Mouse (Mus musculus): ENCODE results near the gene Echdc3. TPM values are rescaled to one million over a fixed set of nuclear protein-coding genes. Genes with fewer than 3 reads are reported as not detected.

The Echdc3 gene
- polyA plus RNA-seq (2015; fragmentation: Nextera tagmentation; extraction: Ambion mirVana), result 5.7 and 8.2 TPM in 2 replicates

GRCm38 (mm10) chr2:6212724-6213511 is at the start of gene Echdc3:
TSS of gene Echdc3 (minus strand) at chr2:6213033.

Other genes with a start within 250 kb of the Echdc3 start
- 4.7 and 5.3 TPM in 2 replicates for gene Proser2, start 82.8 kb downstream of the Echdc3 start, polyA plus RNA-seq (2015; fragmentation: Nextera tagmentation; extraction: Ambion mirVana)
- gene Usp6nl, start 109.6 kb upstream of the Echdc3 start, polyA plus RNA-seq (2015; fragmentation: Nextera tagmentation; extraction: Ambion mirVana), result 2.6 and 2.9 TPM in 2 replicates